Mouse (Mus musculus) layer of hippocampus, adult 2 months (tissue): ENCODE data around the gene Ntsr1. TPM values are rescaled to one million over a fixed set of nuclear protein-coding genes. Genes with fewer than 3 reads are reported as not detected.
A peak's percentile ranks its signal among the peaks of the same experiment; 100 is the strongest.

Experiments used
- DNase-seq, 2 experiments: peaks; one replicate each; pipeline ENCODE4 v3.0.0; 2022; ENCODE audit warnings: low spot score in 2 of 2
- H3K27ac ChIP-seq: fragments of 200-600 bp; 2 replicates; pipeline ENCODE4 v1.8.1; 2022
- H3K4me3 ChIP-seq: fragments of 200-600 bp; 2 replicates; pipeline ENCODE4 v1.8.1; 2022; ENCODE audit warnings: mild to moderate bottlenecking
- CTCF ChIP-seq: fragments of 200-600 bp; conservative IDR thresholded peaks from 2 replicates; pipeline ENCODE4 v1.8.1; 2022; ENCODE audit warnings: antibody characterized with exemption, mild to moderate bottlenecking, moderate library complexity
- total RNA-seq, 2 experiments: library from RNA; stranded (reverse); gene quantifications; 2 replicates each; pipeline ENCODE4 v1.2.3; 2021

Ntsr1 gene
- total RNA-seq, 2 experiments from 2014 or later: 3.7 TPM

DNA sequence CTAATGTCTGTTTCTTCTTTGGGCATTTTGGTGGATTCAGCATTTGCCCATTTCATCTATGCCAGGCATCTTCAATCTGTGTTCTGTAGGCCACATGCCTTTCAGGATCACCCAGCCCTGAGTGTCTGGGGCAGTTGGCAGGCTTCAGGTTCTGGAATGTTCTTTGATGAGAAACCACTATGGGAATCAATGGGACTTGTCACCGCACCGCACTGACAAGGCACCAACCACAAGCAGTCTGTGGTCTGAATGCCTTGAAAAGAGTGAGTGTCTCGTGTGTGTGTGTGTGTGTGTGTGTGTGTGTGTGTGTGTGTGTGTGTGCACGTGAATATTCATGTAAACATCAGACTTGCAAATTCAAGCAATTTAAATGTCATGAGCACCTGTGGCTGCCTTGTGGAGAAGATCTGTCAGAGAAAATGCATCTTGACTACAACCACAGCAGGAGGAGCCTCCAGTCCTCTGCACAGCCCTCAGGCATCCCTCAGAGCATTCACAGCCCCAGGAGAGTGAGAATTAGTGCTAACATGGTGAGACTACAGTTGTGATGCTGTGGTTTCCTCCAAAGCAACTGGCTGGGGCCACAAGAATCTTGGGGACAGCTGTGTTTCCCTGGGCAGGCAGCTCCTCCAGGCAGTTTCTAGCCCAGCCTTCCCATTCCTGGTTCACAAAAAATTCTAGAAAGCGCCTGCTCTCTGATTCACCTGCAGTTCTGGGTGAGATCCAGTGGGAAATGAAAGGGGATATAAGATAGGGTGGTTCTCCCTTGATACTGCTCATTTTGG is 21.9 kb downstream of the Ntsr1 start:
- no peak for DNase-seq
- no peak overlapping the region for H3K27ac ChIP-seq
- no peak for TF ChIP-seq CTCF
- no peak overlapping the region for H3K4me3 ChIP-seq

- no peak for DNase-seq
- TF ChIP-seq CTCF: no peak
- Histone ChIP-seq H3K27ac (no peak overlapping the region), H3K4me3 (no peak overlapping the region)
Observed at GRCm38 (mm10) chr2:180522825-180523224, 23.0 kb downstream of the Ntsr1 start.

- Histone ChIP-seq H3K27ac (no peak overlapping the region), H3K4me3 (no peak overlapping the region)
- TF ChIP-seq CTCF: no peak
- DNase-seq: no peak
Observed at GRCm38 (mm10) chr2:180527447-180527846, 27.7 kb downstream of the Ntsr1 start.

- Histone ChIP-seq H3K4me3 (no peak overlapping the region), H3K27ac (no peak overlapping the region)
- TF ChIP-seq CTCF: no peak
- DNase-seq: no peak
Observed at GRCm38 (mm10) chr2:180527883-180528282, 28.1 kb downstream of the Ntsr1 start.

- Histone ChIP-seq H3K4me3 (no peak overlapping the region), H3K27ac (no peak overlapping the region)
- TF ChIP-seq CTCF: no peak
- no peak for DNase-seq
Observed at GRCm38 (mm10) chr2:180530130-180530529, 30.4 kb downstream of the Ntsr1 start.

DNA sequence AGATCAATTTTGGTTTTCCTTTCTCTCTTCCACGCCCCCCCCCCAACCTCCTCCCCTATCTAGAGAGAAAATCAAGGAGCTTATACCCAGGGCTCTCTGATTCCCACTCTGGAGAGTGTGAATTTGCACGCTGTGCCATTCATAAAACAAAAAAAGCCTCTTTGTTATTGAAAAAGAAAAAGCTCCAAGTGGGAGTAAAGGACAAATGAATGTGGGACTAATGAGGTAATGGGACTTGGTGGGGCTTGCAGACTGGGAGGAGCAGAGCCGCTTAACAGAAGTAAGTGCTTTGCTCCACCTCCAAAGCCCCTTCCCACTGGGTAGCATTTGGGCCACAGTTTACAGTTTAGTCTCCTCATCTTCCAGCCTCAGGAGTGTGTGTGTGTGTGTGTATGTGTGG is 30.8 kb downstream of the Ntsr1 start:
- no peak for TF ChIP-seq CTCF
- H3K27ac ChIP-seq: no peak overlapping the region
- no peak for DNase-seq

GRCm38 (mm10) chr2:180531671-180532385 is 32.1 kb downstream of the Ntsr1 start:
- no peak overlapping the region for H3K27ac ChIP-seq
- TF ChIP-seq CTCF: no peak
- H3K4me3 ChIP-seq: no peak overlapping the region

More for the DNA sequence above, 30.8 kb downstream of the Ntsr1 start:
- no peak overlapping the region for H3K4me3 ChIP-seq

GRCm38 (mm10) chr2:180532386-180532995 is 32.7 kb downstream of the Ntsr1 start:
- no peak for TF ChIP-seq CTCF
- Histone ChIP-seq H3K4me3 (no peak overlapping the region), H3K27ac (no peak overlapping the region)
- no peak for DNase-seq

More at GRCm38 (mm10) chr2:180531671-180532385, 32.1 kb downstream of the Ntsr1 start:
- DNase-seq: no peak

GRCm38 (mm10) chr2:180533237-180533636 is 33.5 kb downstream of the Ntsr1 start:
- H3K27ac ChIP-seq: no peak overlapping the region
- no peak for DNase-seq
- H3K4me3 ChIP-seq: no peak overlapping the region
- no peak for TF ChIP-seq CTCF

- DNase-seq: no peak
- no peak for TF ChIP-seq CTCF
- Histone ChIP-seq H3K27ac (no peak overlapping the region), H3K4me3 (no peak overlapping the region)
Observed at GRCm38 (mm10) chr2:180543675-180544074, 43.9 kb downstream of the Ntsr1 start.

- DNase-seq: no peak
- TF ChIP-seq CTCF: no peak
- Histone ChIP-seq H3K4me3 (no peak overlapping the region), H3K27ac (no peak overlapping the region)
Observed at GRCm38 (mm10) chr2:180545046-180545445, 45.3 kb downstream of the Ntsr1 start.

DNA sequence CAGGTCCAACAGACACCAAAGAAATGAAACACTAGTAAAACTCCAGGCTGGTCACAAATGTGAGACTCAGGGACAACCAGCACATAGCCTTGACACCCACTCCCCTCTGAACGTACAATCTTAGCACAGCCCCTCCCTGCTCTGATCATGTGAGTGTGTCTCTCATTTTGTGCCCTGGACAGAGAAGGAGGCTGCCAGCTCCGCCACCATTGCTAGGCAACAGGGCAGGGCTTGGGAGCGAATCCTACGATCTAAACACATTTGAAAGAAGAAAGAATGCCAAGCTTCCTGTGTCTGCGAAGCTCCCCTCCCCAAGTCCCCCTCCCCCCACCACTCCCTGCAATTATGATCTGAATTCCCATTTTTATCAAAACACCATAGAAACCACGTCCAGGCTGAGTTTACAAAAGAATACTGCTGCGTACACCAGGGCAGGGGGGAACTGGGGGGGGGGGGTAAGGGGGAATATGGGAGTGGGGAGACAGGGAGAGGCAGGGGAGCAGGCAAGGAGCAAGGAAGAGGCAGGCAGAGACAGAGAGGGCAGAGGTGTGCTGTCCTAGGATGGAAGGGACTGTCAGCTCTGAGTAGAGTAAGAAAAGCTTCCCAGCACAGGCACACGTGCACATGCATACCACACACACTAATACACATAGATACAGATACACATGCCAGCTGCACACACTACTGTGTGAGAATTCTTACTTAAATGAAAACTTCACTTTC is 47.8 kb downstream of the Ntsr1 start:
- DNase-seq: peak; percentile 27 to 42
- H3K27ac ChIP-seq: no peak overlapping the region
- no peak for TF ChIP-seq CTCF
- no peak overlapping the region for H3K4me3 ChIP-seq

GRCm38 (mm10) chr2:180552340-180552739 is 52.6 kb downstream of the Ntsr1 start:
- no peak overlapping the region for H3K4me3 ChIP-seq
- no peak for TF ChIP-seq CTCF
- H3K27ac ChIP-seq: no peak overlapping the region
- no peak for DNase-seq
